Mouse (Mus musculus): ENCODE data around the gene Hps1. TPM values are rescaled to one million over a fixed set of nuclear protein-coding genes. Genes with fewer than 3 reads are reported as not detected.

Gene Hps1
- polyA plus RNA-seq, 1 experiment from 2014 or later = 44.1 TPM

DNA sequence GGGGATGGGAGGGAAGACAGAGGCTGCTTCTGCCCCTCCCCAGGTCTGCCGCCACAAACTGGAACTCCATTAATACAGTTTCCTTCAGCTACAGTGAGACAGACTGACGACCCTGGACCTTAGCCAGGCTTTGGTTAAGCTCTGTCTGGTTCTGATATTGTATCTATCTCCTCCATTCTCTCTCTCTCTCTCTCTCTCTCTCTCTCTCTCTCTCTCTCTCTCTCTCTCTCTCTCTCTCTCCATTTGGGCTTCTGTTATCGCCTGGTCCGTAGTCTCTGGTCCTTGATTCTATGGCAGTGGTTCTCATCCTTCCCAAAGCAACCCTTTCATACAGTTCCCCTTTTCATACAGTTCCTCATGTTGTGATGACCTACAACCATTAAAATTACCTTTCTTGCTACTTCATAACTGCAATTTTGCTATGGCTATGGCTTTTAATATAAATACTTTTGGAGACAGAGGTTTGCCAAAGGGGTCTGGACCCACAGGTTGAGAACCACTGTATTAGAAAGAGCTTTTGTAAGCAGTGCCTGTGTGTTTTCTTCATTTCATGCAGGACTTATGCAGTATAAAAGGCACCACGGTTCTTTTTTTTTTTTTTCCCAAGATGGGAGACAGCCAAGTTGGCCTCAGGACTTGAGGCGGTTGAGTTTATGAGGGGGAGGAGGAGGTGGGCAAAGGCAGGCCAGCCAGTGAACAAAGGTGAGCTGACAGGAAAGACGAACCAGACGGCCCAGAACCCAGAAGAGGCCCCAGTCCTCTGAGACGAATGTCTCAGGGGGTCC is 34.5 kb downstream of the Hps1 start:
- POLR2A ChIA-PET = interaction anchor here (1.0 kb wide), 1 partner anchor 84 kb away, joined by 3 read pairs; no protein-coding TSS in a partner anchor
- no peaks in the 10 kb centered on the region for H3K27me3 ChIP-seq
- CTCF ChIA-PET = interaction anchor here (0.7 to 2.7 kb wide), 7 partner anchors 27 to 430 kb away, joined by 3 to 25 read pairs (median 5); no protein-coding TSS in a partner anchor
- ATAC-seq = no peak
- no peak for TF ChIP-seq CTCF (IDR thresholded peaks at IDR 0.05)
- in situ Hi-C loops (cut with MboI; ENCODE audit: low pct_unique_long_range_greater_than_20kb) = loop anchor here (5.0 to 10.0 kb wide), 2 partner anchors 153 to 430 kb away; no protein-coding TSS in a partner anchor
- DNase-seq (ENCODE audit: low read depth, low spot score) = no peak

DNA sequence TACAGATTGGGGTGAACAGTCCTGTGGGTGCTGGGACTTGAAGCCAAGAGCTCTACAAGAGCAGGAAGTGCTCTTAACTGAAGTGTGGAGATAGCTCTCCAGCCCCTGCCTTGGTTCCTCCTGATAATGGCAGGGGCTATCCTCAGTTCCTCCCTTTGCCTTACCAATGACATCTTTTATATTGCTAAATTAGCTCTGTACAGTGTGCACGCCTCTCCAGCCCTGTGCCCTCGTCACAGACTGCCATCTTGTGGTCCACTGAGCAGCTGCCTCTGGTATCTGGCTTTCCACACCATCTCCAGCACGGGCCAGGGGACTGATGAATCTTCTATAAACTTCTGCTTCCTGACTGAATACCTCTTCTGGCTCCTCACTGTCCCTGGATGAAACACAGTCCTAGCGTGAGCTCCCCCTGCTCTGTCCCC is 35.6 kb downstream of the Hps1 start:
- CTCF ChIA-PET = interaction anchor here (0.5 to 2.7 kb wide), 15 partner anchors 9 to 428 kb away, joined by 3 to 25 read pairs (median 3); partner anchors contain the start of gene Pyroxd2
- no peak for DNase-seq (ENCODE audit: low read depth, low spot score)
- in situ Hi-C loops (cut with MboI; ENCODE audit: low pct_unique_long_range_greater_than_20kb) = loop anchor here (10.0 kb wide), 1 partner anchor 429 kb away; no protein-coding TSS in a partner anchor

DNA sequence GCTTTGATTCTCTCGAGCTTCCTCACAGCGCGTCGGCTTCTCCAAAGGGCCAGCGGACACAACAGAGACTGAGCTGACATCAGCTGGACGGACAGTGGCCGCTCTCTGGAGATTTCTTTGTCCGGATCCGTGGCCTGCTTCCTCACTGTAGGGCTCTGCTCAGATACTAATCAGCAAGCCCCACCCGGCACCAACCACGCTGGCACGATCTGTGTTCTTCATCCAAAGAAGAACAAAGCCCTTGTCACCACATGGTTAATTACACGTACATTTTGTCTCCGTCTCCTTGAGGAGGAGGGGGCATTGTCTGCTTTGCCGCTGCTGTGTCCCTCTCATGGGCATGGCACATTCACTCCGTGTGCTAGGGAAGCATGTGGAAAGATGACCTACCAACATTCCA is 36.5 kb downstream of the Hps1 start:
- ATAC-seq (no peak), DNase-seq (ENCODE audit: low read depth, low spot score) (no peak)
- CTCF ChIA-PET = interaction anchor here (0.6 to 2.7 kb wide), 5 partner anchors 25 to 892 kb away, joined by 3 to 25 read pairs (median 5); no protein-coding TSS in a partner anchor
- in situ Hi-C loops (cut with MboI; ENCODE audit: low pct_unique_long_range_greater_than_20kb) = loop anchor here (10.0 kb wide), 1 partner anchor 428 kb away; no protein-coding TSS in a partner anchor
- POLR2A ChIA-PET = no interaction called here
- no peaks in the 10 kb centered on the region for H3K27me3 ChIP-seq
- no peak for TF ChIP-seq CTCF (IDR thresholded peaks at IDR 0.05)

More for the DNA sequence above, 35.6 kb downstream of the Hps1 start:
- H3K27me3 ChIP-seq = no peaks in the 10 kb centered on the region
- POLR2A ChIA-PET = interaction anchor here (1.0 kb wide), 1 partner anchor 83 kb away, joined by 3 read pairs; no protein-coding TSS in a partner anchor
- no peak for TF ChIP-seq CTCF (IDR thresholded peaks at IDR 0.05)
- peak; percentile 65 for ATAC-seq

- DNase-seq (ENCODE audit: low read depth, low spot score) (no peak), ATAC-seq (peak; percentile 19)
- no peak for TF ChIP-seq CTCF (IDR thresholded peaks at IDR 0.05)
- ChIA-PET POLR2A (no interaction called here), CTCF (interaction anchor here (1.0 kb wide), 1 partner anchor 224 kb away, joined by 3 read pairs; no protein-coding TSS in a partner anchor)
- H3K27me3 ChIP-seq = no peaks in the 10 kb centered on the region
- in situ Hi-C loops (cut with MboI; ENCODE audit: low pct_unique_long_range_greater_than_20kb) = loop anchor here (10.0 kb wide), 1 partner anchor 427 kb away; no protein-coding TSS in a partner anchor
Measured at GRCm38 (mm10) chr19:42741884-42742283, 37.9 kb downstream of the Hps1 start.

DNA sequence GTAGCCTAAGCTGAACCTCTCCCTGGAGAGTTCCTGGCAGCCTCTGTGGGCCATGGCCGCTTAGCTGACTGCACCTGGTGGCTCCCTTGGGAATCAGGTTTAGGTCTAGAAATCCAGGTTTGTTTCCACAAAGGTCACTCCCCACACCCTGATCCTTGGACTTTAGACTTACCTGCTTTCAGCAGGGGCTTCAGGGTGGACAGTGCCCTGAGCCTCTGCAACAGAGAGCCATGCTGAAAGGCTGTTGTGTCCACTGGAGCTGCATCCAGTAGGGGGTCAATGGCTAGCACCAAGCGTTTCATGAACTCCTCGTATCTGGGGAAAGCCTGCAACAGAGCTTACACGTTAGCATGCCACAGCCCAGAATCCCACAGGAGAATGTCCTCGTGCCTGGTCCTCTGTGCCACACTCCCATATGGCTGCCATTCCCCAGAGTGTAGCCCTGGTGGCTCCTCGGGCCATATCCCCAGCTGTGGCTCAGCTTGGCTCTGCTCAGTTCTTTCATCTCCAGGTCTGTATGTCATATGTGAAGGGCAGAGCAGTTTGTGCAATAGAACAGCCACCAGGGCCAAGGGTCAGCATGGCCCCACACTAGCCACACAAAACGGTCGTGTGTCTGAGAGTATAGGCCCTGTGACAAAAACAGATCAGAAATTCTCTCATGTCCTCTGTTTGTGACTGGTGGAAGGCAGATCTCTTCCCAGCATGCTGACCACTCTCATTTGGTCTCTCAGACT is 39.4 kb downstream of the Hps1 start:
- DNase-seq (ENCODE audit: low read depth, low spot score) (no peak), ATAC-seq (no peak)
- ChIA-PET CTCF (interaction anchor here (1.2 kb wide), 1 partner anchor 81 kb away, joined by 3 read pairs; no protein-coding TSS in a partner anchor), POLR2A (interaction anchor here (1.8 kb wide), 1 partner anchor 13 kb away, joined by 3 read pairs; no protein-coding TSS in a partner anchor)
- no peak for TF ChIP-seq CTCF (IDR thresholded peaks at IDR 0.05)
- in situ Hi-C loops (cut with MboI; ENCODE audit: low pct_unique_long_range_greater_than_20kb) = loop anchor here (10.0 kb wide), 1 partner anchor 426 kb away; no protein-coding TSS in a partner anchor
- H3K27me3 ChIP-seq = no peaks in the 10 kb centered on the region

- ATAC-seq (no peak), DNase-seq (ENCODE audit: low read depth, low spot score) (no peak)
- ChIA-PET POLR2A (interaction anchor here (1.8 kb wide), 1 partner anchor 12 kb away, joined by 3 read pairs; no protein-coding TSS in a partner anchor), CTCF (interaction anchor here (1.2 kb wide), 1 partner anchor 80 kb away, joined by 3 read pairs; no protein-coding TSS in a partner anchor)
- in situ Hi-C loops (cut with MboI; ENCODE audit: low pct_unique_long_range_greater_than_20kb) = loop anchor here (10.0 kb wide), 1 partner anchor 425 kb away; no protein-coding TSS in a partner anchor
- no peaks in the 10 kb centered on the region for H3K27me3 ChIP-seq
- TF ChIP-seq CTCF (IDR thresholded peaks at IDR 0.05) = no peak
Measured at GRCm38 (mm10) chr19:42739734-42740133, 40.0 kb downstream of the Hps1 start.

DNA sequence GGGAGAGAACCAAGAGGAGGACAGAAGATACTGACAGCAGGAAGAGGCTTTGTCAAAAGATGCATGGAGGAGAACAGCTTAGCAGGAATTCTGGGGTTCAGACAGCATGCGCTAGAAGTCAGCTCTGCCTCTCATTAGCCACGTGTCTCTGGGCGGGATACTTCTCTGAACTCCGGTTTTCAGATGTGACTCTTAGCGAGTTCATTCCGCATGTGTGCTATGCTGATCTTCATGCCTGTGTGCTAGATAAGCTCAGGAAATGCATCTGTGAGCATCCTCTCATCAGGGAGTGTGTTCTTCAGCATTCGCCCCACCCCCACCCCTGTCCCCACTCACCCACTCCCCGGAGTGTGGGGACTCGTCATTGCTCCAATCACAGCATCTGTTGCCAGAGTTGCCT is 42.0 kb downstream of the Hps1 start:
- ATAC-seq = no peak
- in situ Hi-C loops (cut with MboI; ENCODE audit: low pct_unique_long_range_greater_than_20kb) = no loop called here
- ChIA-PET POLR2A (no interaction called here), CTCF (no interaction called here)
- no peaks in the 10 kb centered on the region for H3K27me3 ChIP-seq
- DNase-seq (ENCODE audit: low read depth, low spot score) = no peak
- TF ChIP-seq CTCF (IDR thresholded peaks at IDR 0.05) = no peak

- TF ChIP-seq CTCF (IDR thresholded peaks at IDR 0.05) = no peak
- in situ Hi-C loops (cut with MboI; ENCODE audit: low pct_unique_long_range_greater_than_20kb) = no loop called here
- no peak for DNase-seq (ENCODE audit: low read depth, low spot score)
- ChIA-PET POLR2A (no interaction called here), CTCF (no interaction called here)
- no peaks in the 10 kb centered on the region for H3K27me3 ChIP-seq
- ATAC-seq = no peak
Measured at GRCm38 (mm10) chr19:42734982-42735381, 44.8 kb downstream of the Hps1 start.

- no peaks in the 10 kb centered on the region for H3K27me3 ChIP-seq
- no peak for TF ChIP-seq CTCF (IDR thresholded peaks at IDR 0.05)
- ATAC-seq (no peak), DNase-seq (ENCODE audit: low read depth, low spot score) (no peak)
- CTCF ChIA-PET = no interaction called here
- POLR2A ChIA-PET = interaction anchor here (0.8 kb wide), 1 partner anchor 13 kb away, joined by 3 read pairs; no protein-coding TSS in a partner anchor
- in situ Hi-C loops (cut with MboI; ENCODE audit: low pct_unique_long_range_greater_than_20kb) = no loop called here
Measured at GRCm38 (mm10) chr19:42727424-42727823, 52.4 kb downstream of the Hps1 start.

GRCm38 (mm10) chr19:42726766-42727165 is 53.0 kb downstream of the Hps1 start:
- TF ChIP-seq CTCF (IDR thresholded peaks at IDR 0.05) = no peak
- in situ Hi-C loops (cut with MboI; ENCODE audit: low pct_unique_long_range_greater_than_20kb) = no loop called here
- H3K27me3 ChIP-seq = no peaks in the 10 kb centered on the region
- no peak for ATAC-seq
- ChIA-PET POLR2A (no interaction called here), CTCF (interaction anchor here (0.7 kb wide), 1 partner anchor 15 kb away, joined by 4 read pairs; no protein-coding TSS in a partner anchor)
- DNase-seq (ENCODE audit: low read depth, low spot score) = no peak

All from Patski (cell line).